Mouse (Mus musculus) stomach, postnatal 0 days (tissue): ENCODE data around the gene Sumo1. TPM values are rescaled to one million over a fixed set of nuclear protein-coding genes. Genes with fewer than 3 reads are reported as not detected.

Experiments
- ATAC-seq: fragments of 200-750 bp; cut with Nextera tagmentation; 2 replicates; pipeline ENCODE4 v1.8.0; 2017; ENCODE audit not compliant: low FRiP score, low TSS enrichment
- DNase-seq: peaks from one replicate; pipeline ENCODE4 v3.0.0-alpha.2; 2016; ENCODE audit warnings: low spot score
- H3K27ac ChIP-seq: fragments of 300-500 bp; sonication (generic); replicated peaks from 2 replicates; pipeline ENCODE4 v1.5.1; 2014; ENCODE audit warnings: mild to moderate bottlenecking, control low read depth
- H3K27me3 ChIP-seq: fragments of 300-500 bp; sonication (generic); 2 replicates; pipeline ENCODE4 v1.6.1; 2014; ENCODE audit warnings: low read length; ENCODE audit not compliant: control insufficient read depth, insufficient read depth
- H3K36me3 ChIP-seq: fragments of 300-500 bp; sonication (generic); 2 replicates; pipeline ENCODE4 v1.6.1; 2014; ENCODE audit warnings: low read length, mixed read lengths; ENCODE audit not compliant: control insufficient read depth, insufficient read depth
- H3K4me1 ChIP-seq: fragments of 300-500 bp; sonication (generic); replicated peaks from 2 replicates; pipeline ENCODE4 v1.6.1; 2014; ENCODE audit warnings: antibody characterized with exemption; ENCODE audit not compliant: control insufficient read depth, insufficient read depth
- H3K4me2 ChIP-seq: fragments of 300-500 bp; sonication (generic); replicated peaks from 2 replicates; pipeline ENCODE4 v1.6.1; 2014; ENCODE audit warnings: low read depth, mild to moderate bottlenecking, control low read depth, moderate library complexity
- H3K4me3 ChIP-seq: fragments of 300-500 bp; sonication (generic); 2 replicates; pipeline ENCODE4 v1.5.1; 2014; ENCODE audit warnings: low read depth, low read length, control low read depth
- H3K9ac ChIP-seq: fragments of 300-500 bp; sonication (generic); 2 replicates; pipeline ENCODE4 v1.6.1; 2014; ENCODE audit warnings: mild to moderate bottlenecking, low read length, control low read depth, mixed read lengths
- H3K9me3 ChIP-seq: fragments of 300-500 bp; sonication (generic); 2 replicates; pipeline ENCODE4 v1.6.1; 2016; ENCODE audit warnings: low read length; ENCODE audit not compliant: control insufficient read depth
- CTCF ChIP-seq: IDR thresholded peaks from 2 replicates; pipeline ENCODE4 v1.5.1; 2016; ENCODE audit warnings: antibody characterized with exemption, low read depth, mild to moderate bottlenecking, moderate library complexity
- EP300 ChIP-seq: optimal IDR thresholded peaks from 2 replicates; pipeline ENCODE3; 2016; ENCODE audit warnings: antibody characterized with exemption
- WGBS: fragments of 180-500 bp; shearing (Covaris S2); extraction: QIAGEN DNeasy Blood & Tissue Kit; methylation state at CpG from one replicate; pipeline ENCODE4 v1.1.7; 2014; 5-methylcytosine and 5-hydroxymethylcytosine counted together
- polyA plus RNA-seq: library from polyadenylated mRNA; unstranded; fragments of >200 nt; fragmentation: Nextera tagmentation; extraction: Ambion mirVana; gene quantifications from 2 replicates; pipeline ENCODE4 v1.2.1, GENCODE M21; 2015

Gene Sumo1
- polyA plus RNA-seq, 1 experiment from 2014 or later: 224 TPM

DNA sequence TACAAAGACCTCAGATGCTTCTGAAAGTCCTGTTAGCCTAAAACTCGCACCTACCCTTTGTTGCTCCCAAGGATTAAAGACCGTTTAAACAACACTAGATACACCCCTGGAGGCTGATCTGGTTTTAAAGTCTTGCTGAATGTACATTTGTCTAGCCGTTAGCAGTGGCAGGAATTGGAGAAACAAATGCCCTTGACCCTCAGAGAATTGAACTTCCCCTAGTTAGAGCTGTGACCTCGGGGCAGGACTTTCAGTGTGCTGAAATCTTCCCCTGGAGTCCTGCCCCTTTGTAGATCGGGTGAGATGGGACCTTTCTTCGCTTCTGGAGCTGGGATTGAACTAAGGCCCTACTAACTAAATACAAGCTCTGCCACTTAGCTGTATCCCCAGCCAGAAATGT, 41.4 kb downstream of the Sumo1 start:
- ATAC-seq: no peak
- TF ChIP-seq EP300 (no peak), CTCF (no peak)
- Histone ChIP-seq H3K27me3 (no peaks in the 10 kb centered on the region), H3K9ac (no peak overlapping the region), H3K4me2 (no peak overlapping the region), H3K27ac (no peak overlapping the region), H3K9me3 (no peaks in the 10 kb centered on the region), H3K36me3 (no peaks in the 10 kb centered on the region), H3K4me1 (no peaks in the 10 kb centered on the region), H3K4me3 (no peak overlapping the region)
- no peak for DNase-seq
- WGBS: 45% methylated on average over 6 of the region's 6 CpGs

- no peak for DNase-seq
- H3K27me3 ChIP-seq: no peaks in the 10 kb centered on the region
- H3K4me3 ChIP-seq: no peak overlapping the region
- no peak overlapping the region for H3K4me2 ChIP-seq
- no peaks in the 10 kb centered on the region for H3K36me3 ChIP-seq
- no peak for ATAC-seq
- 71% methylated on average over 5 of the region's 5 CpGs for WGBS
- H3K4me1 ChIP-seq: no peaks in the 10 kb centered on the region
- no peaks in the 10 kb centered on the region for H3K9me3 ChIP-seq
- no peak overlapping the region for H3K27ac ChIP-seq
- H3K9ac ChIP-seq: no peak overlapping the region
- no peak for TF ChIP-seq EP300
These were observed 45.2 kb downstream of the Sumo1 start for GRCm38 (mm10) chr1:59625410-59625809.

DNA sequence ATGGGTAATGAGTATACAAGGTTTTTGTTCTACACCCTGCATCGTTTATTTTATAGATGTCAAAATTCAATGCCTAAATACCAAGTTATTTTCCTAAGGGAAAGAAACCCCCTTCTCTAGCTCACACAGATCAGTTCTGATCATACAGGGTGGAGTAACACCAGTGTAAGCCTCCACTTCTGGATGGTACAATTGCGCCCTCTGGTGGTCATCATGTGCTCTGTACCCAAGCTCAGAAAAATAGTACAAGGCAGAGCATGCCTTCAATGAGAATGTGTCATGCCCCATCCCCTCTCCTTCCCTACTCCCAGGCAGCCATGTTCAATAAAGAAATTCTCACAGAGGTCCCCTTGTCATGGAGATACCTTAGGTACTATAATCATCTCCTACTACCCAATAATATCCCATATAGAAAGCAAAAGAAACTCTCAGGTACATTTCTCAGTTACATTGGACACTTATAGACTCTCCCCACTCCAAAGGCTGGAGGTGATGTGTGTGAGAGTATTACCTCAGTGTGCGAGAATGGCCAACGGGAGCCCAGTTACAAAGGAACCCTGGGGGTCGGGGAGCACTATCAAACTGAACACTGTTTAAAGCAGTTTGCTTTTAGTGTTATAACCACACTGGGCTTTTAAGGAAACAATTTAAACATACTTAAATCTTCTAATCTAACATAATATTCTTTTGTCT, 47.2 kb downstream of the Sumo1 start:
- Histone ChIP-seq H3K4me2 (no peak overlapping the region), H3K9me3 (no peaks in the 10 kb centered on the region), H3K9ac (no peak overlapping the region), H3K27me3 (no peaks in the 10 kb centered on the region), H3K4me1 (no peaks in the 10 kb centered on the region), H3K4me3 (no peak overlapping the region), H3K36me3 (no peaks in the 10 kb centered on the region), H3K27ac (no peak overlapping the region)
- peak; percentile 86 for ATAC-seq
- peak; percentile 99 for TF ChIP-seq CTCF
- no peak for TF ChIP-seq EP300
- WGBS: 23% methylated on average over 5 of the region's 5 CpGs
- DNase-seq: peak; percentile 75

DNA sequence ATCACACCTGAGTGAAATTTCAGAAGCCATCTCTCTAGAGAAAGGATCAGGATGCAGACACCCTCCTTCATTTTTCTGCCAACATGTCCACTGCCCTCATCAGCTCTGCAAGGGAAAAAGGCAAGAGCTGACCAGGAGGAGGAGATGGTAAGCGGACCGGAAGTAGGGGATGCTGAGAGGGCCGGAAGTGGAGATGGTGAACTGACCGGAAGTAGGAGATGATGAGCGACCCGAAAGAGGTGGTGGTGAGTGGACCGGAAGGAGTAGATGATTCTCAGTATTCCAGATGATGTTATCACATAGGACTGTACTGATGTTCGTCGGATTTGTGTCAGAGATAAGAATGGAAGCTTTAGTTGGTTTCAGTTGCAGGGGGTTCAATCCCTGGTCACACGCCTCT, 51.4 kb downstream of the Sumo1 start:
- H3K9me3 ChIP-seq: no peaks in the 10 kb centered on the region
- no peak overlapping the region for H3K27ac ChIP-seq
- no peaks in the 10 kb centered on the region for H3K27me3 ChIP-seq
- no peak overlapping the region for H3K4me2 ChIP-seq
- ATAC-seq: no peak
- no peak for DNase-seq
- 84% methylated on average over 10 of the region's 10 CpGs for WGBS
- H3K4me1 ChIP-seq: no peaks in the 10 kb centered on the region
- H3K4me3 ChIP-seq: no peak overlapping the region
- TF ChIP-seq EP300: no peak
- TF ChIP-seq CTCF: no peak
- H3K36me3 ChIP-seq: no peaks in the 10 kb centered on the region
- no peak overlapping the region for H3K9ac ChIP-seq

GRCm38 (mm10) chr1:59615021-59615420, 55.6 kb downstream of the Sumo1 start:
- Histone ChIP-seq H3K4me2 (no peak overlapping the region), H3K27ac (no peak overlapping the region), H3K36me3 (no peaks in the 10 kb centered on the region), H3K27me3 (no peaks in the 10 kb centered on the region), H3K4me1 (no peaks in the 10 kb centered on the region), H3K4me3 (no peak overlapping the region), H3K9ac (no peak overlapping the region), H3K9me3 (no peaks in the 10 kb centered on the region)
- 75% methylated on average over 2 of the region's 2 CpGs for WGBS
- DNase-seq (no peak), ATAC-seq (no peak)
- TF ChIP-seq CTCF (no peak), EP300 (no peak)

GRCm38 (mm10) chr1:59613795-59614194, 56.8 kb downstream of the Sumo1 start:
- H3K4me1 ChIP-seq: no peaks in the 10 kb centered on the region
- H3K9ac ChIP-seq: no peak overlapping the region
- H3K9me3 ChIP-seq: no peaks in the 10 kb centered on the region
- H3K4me2 ChIP-seq: no peak overlapping the region
- H3K27me3 ChIP-seq: no peaks in the 10 kb centered on the region
- no peak overlapping the region for H3K4me3 ChIP-seq
- ATAC-seq (peak; percentile 53; the same call in 1 of the 2 replicates), DNase-seq (peak; percentile 79)
- no peak overlapping the region for H3K27ac ChIP-seq
- TF ChIP-seq EP300 (no peak), CTCF (peak; percentile 83)
- WGBS: 44% methylated on average over 6 of the region's 6 CpGs
- H3K36me3 ChIP-seq: no peaks in the 10 kb centered on the region
